ENCODE assay signal across 20 mouse cellular contexts in the genomic region with DNA sequence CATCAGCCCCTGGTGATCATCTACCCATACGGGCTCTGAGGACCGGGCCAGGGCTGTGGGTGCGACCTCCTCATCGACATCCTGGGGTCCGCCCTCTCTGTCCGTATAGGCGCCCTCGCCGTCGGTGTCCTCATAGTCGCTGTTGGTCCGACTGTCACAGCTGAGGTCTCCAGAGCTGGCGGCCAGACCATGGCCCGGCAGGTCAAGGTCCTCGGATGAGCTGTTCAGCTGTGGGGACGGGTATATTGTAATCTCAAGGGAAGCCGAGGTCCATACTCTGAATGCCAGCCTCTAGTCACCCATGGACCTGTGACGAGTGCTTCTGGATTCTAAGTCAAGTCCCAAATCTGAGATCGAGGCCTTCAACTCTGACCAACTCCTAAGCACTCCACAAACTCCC. TPM values are rescaled to one million over a fixed set of nuclear protein-coding genes. Genes with fewer than 3 reads are reported as not detected.
A peak's percentile ranks its signal among the peaks of the same experiment; 100 is the strongest.
DNase-seq lines count a peak whose midpoint lies in the region; ATAC-seq and TF ChIP-seq lines count a peak whose summit lies in the region.
"Had no signal": no experiment of that assay in that cellular context is flagged by ENCODE, and none has a peak within 500 bp of the region (broad histone marks: within the 10 kb centered on the region; RNA-seq: fewer than 3 reads in every experiment).

No protein-coding gene starts in this region.

- ATAC-seq in hindbrain, embryonic 13.5 days (ENCODE audit: low FRiP score) = no peak
- ATAC-seq: CD4-positive, CD25-positive, alpha-beta regulatory T cell, adult 4 months; forebrain, embryonic 13.5 days; forebrain, embryonic 15.5 days; forebrain, postnatal 0 days had no signal

- 0 out of 2 replicates have a peak overlapping the region, but pooled peaks have one; percentile 2 for H3K4me3 ChIP-seq in hindbrain, embryonic 10.5 days
- no peak overlapping the region for H3K4me3 ChIP-seq in hindbrain, embryonic 13.5 days
- peak overlapping the region; percentile 7 for H3K4me3 ChIP-seq in E14TG2a.4 (replicated peaks; ENCODE audit: low read length)
- H3K4me3 ChIP-seq: embryonic facial prominence, embryonic 10.5 days; embryonic facial prominence, embryonic 12.5 days; forebrain, embryonic 13.5 days; forebrain, embryonic 15.5 days had no signal

- H3K9me3 ChIP-seq in hindbrain, embryonic 10.5 days = no peaks in the 10 kb centered on the region
- H3K9me3 ChIP-seq in hindbrain, embryonic 13.5 days = no peaks in the 10 kb centered on the region
- no peaks in the 10 kb centered on the region for H3K9me3 ChIP-seq in E14TG2a.4 (ENCODE audit: low read length)
- H3K9me3 ChIP-seq: embryonic facial prominence, embryonic 10.5 days; embryonic facial prominence, embryonic 12.5 days; forebrain, embryonic 13.5 days; forebrain, embryonic 15.5 days had no signal

- DNase-seq in adrenal gland, adult (ENCODE audit: inconsistent age in 2 of 2, low spot score in 1 of 2) = peak; percentile 54 to 78
- no peak for DNase-seq in adrenal gland, postnatal 25 days
- peak; percentile 54 for DNase-seq in adrenal gland, postnatal 14 days
- DNase-seq in adrenal gland, postnatal 4 days (ENCODE audit: low spot score in 2 of 2) = no peak
- DNase-seq in hindbrain, embryonic 10.5 days (ENCODE audit: low spot score) = no peak
- DNase-seq: B cell, adult 2 months; cerebellum, adult 11 months; cerebellum, adult 18-20 months; cerebellum, adult 9-10 months; cerebellum, postnatal 10 days; cerebellum, postnatal 25 days; forebrain, postnatal 0 days had no signal

- H3K4me1 ChIP-seq in hindbrain, embryonic 10.5 days (replicated peaks) = peaks cover 6% of the 10 kb centered on the region
- H3K4me1 ChIP-seq in hindbrain, embryonic 13.5 days (replicated peaks) = peaks cover 8% of the 10 kb centered on the region
- H3K4me1 ChIP-seq in E14TG2a.4 (replicated peaks; ENCODE audit: low read depth, low read length) = peaks cover 73% of the 10 kb centered on the region

- no peak overlapping the region for H3K27ac ChIP-seq in hindbrain, embryonic 10.5 days
- no peak overlapping the region for H3K27ac ChIP-seq in hindbrain, embryonic 13.5 days
- H3K27ac ChIP-seq: embryonic facial prominence, embryonic 10.5 days; embryonic facial prominence, embryonic 12.5 days; forebrain, embryonic 13.5 days; forebrain, embryonic 15.5 days had no signal

- H3K27me3 ChIP-seq in hindbrain, embryonic 10.5 days (ENCODE audit: insufficient read depth, poor library complexity, severe bottlenecking) = peaks cover 6% of the 10 kb centered on the region; the same call in 1 of the 2 replicates
- 0 out of 2 replicates have a peak, but pooled peaks cover 3% of the 10 kb centered on the region for H3K27me3 ChIP-seq in hindbrain, embryonic 13.5 days
- H3K27me3 ChIP-seq in E14TG2a.4 (ENCODE audit: insufficient read depth, low read length) = peaks cover 10% of the 10 kb centered on the region; the same call in 1 of the 2 replicates
- H3K27me3 ChIP-seq: CH12.LX; embryonic facial prominence, embryonic 12.5 days; forebrain, embryonic 13.5 days; forebrain, embryonic 15.5 days had no signal

- 94% methylated on average over 19 of the region's 19 CpGs for WGBS in hindbrain, embryonic 10.5 days
- 93% methylated on average over 19 of the region's 19 CpGs for WGBS in hindbrain, embryonic 13.5 days

- no peak overlapping the region for H3K4me2 ChIP-seq in hindbrain, embryonic 13.5 days
- H3K4me2 ChIP-seq: embryonic facial prominence, embryonic 12.5 days; forebrain, embryonic 13.5 days; forebrain, embryonic 15.5 days had no signal

- TF ChIP-seq CTCF in E14TG2a.4 (conservative IDR thresholded peaks at IDR 0.05; ENCODE audit: low read length) = no peak

- no peak overlapping the region for H3K9ac ChIP-seq in hindbrain, embryonic 13.5 days
- H3K9ac ChIP-seq: embryonic facial prominence, embryonic 12.5 days; forebrain, embryonic 13.5 days; forebrain, embryonic 15.5 days; forebrain, postnatal 0 days had no signal

- H3K36me3 ChIP-seq in hindbrain, embryonic 10.5 days = peaks cover 60% of the 10 kb centered on the region
- peaks cover 44% of the 10 kb centered on the region for H3K36me3 ChIP-seq in hindbrain, embryonic 13.5 days
- H3K36me3 ChIP-seq in E14TG2a.4 (ENCODE audit: insufficient read depth, low read length) = peaks cover 60% of the 10 kb centered on the region

RNA-seq across cellular contexts. Expression of a gene that starts 7.1 kb away (rescaled TPM):
- total RNA-seq in adrenal gland, postnatal 25 days (2021) = 70.4 and 110 TPM in 2 replicates
- 95.0 and 100 TPM in 2 replicates for total RNA-seq in adrenal gland, postnatal 14 days (2021)
- 10 to 100 TPM; 47.8 to 49.5 TPM for total RNA-seq in adrenal gland, postnatal 4 days (2021)
- polyA plus RNA-seq in hindbrain, embryonic 10.5 days (2016; fragmentation: Nextera tagmentation; extraction: Ambion mirVana) = 46.2 and 54.6 TPM in 2 replicates
- 29.7 and 30.6 TPM in 2 replicates for polyA plus RNA-seq in hindbrain, embryonic 13.5 days (2015; fragmentation: Nextera tagmentation; extraction: Ambion mirVana)

RNA-seq across cellular contexts. Expression of a gene that starts 7.1 kb away (rescaled TPM):
- 116 and 128 TPM in 2 replicates for total RNA-seq in adrenal gland, postnatal 25 days (2021)
- 108 and 113 TPM in 2 replicates for total RNA-seq in adrenal gland, postnatal 14 days (2021)
- total RNA-seq in adrenal gland, postnatal 4 days (2021) = 100 to 1,000 TPM; 107 to 108 TPM
- polyA plus RNA-seq in hindbrain, embryonic 10.5 days (2016; fragmentation: Nextera tagmentation; extraction: Ambion mirVana) = 238 and 239 TPM in 2 replicates
- polyA plus RNA-seq in hindbrain, embryonic 13.5 days (2015; fragmentation: Nextera tagmentation; extraction: Ambion mirVana) = 134 and 144 TPM in 2 replicates

RNA-seq across cellular contexts. Expression of a gene that starts 17.5 kb away (rescaled TPM):
- total RNA-seq in adrenal gland, postnatal 25 days (2021) = 0.18 TPM in 1 of 2 replicates, not detected in the other
- total RNA-seq in adrenal gland, postnatal 14 days (2021) = 0.90 and 1.6 TPM in 2 replicates
- total RNA-seq in adrenal gland, postnatal 4 days (2021) = 1 to 10 TPM; 1.8 to 3.1 TPM
- 7.0 and 9.0 TPM in 2 replicates for polyA plus RNA-seq in hindbrain, embryonic 10.5 days (2016; fragmentation: Nextera tagmentation; extraction: Ambion mirVana)
- 4.5 and 5.2 TPM in 2 replicates for polyA plus RNA-seq in hindbrain, embryonic 13.5 days (2015; fragmentation: Nextera tagmentation; extraction: Ambion mirVana)

RNA-seq across cellular contexts. Expression of a gene that starts 18.9 kb away (rescaled TPM):
- total RNA-seq in adrenal gland, postnatal 25 days (2021) = 44.6 and 51.8 TPM in 2 replicates
- 38.7 and 46.9 TPM in 2 replicates for total RNA-seq in adrenal gland, postnatal 14 days (2021)
- 10 to 100 TPM; 65.2 to 71.1 TPM for total RNA-seq in adrenal gland, postnatal 4 days (2021)
- polyA plus RNA-seq in hindbrain, embryonic 10.5 days (2016; fragmentation: Nextera tagmentation; extraction: Ambion mirVana) = 62.1 and 78.5 TPM in 2 replicates
- polyA plus RNA-seq in hindbrain, embryonic 13.5 days (2015; fragmentation: Nextera tagmentation; extraction: Ambion mirVana) = 97.2 and 102 TPM in 2 replicates

RNA-seq across cellular contexts. Expression of a gene that starts 21.1 kb away (rescaled TPM):
- total RNA-seq in adrenal gland, postnatal 25 days (2021) = 0.82 and 1.4 TPM in 2 replicates
- total RNA-seq in adrenal gland, postnatal 14 days (2021) = 2.1 and 2.9 TPM in 2 replicates
- total RNA-seq in adrenal gland, postnatal 4 days (2021) = 1 to 10 TPM; 2.9 to 3.0 TPM
- polyA plus RNA-seq in hindbrain, embryonic 10.5 days (2016; fragmentation: Nextera tagmentation; extraction: Ambion mirVana) = 3.9 and 4.9 TPM in 2 replicates
- 16.4 and 16.9 TPM in 2 replicates for polyA plus RNA-seq in hindbrain, embryonic 13.5 days (2015; fragmentation: Nextera tagmentation; extraction: Ambion mirVana)

Comparison
In these comparisons a context has a peak if more than half of its experiments do, and no peak if none do; other contexts are left out.
1. DNase-seq: peak in adrenal gland, adult (2 of 2) and adrenal gland, postnatal 14 days (single experiment); none in adrenal gland, postnatal 25 days (single experiment), adrenal gland, postnatal 4 days (0 of 2) and hindbrain, embryonic 10.5 days (single experiment).